Mouse (Mus musculus) myocyte (in vitro differentiated cells): ENCODE measurements around the gene Guk1. TPM values are rescaled to one million over a fixed set of nuclear protein-coding genes. Genes with fewer than 3 reads are reported as not detected.

Experiments used
- H3K27me3 ChIP-seq: one replicate; pipeline ENCODE4 v1.6.1; 2011; ENCODE audit not compliant: control insufficient read depth, insufficient read depth, insufficient read length
- H3K36me3 ChIP-seq: one replicate; pipeline ENCODE4 v1.6.1; 2011; ENCODE audit not compliant: control insufficient read depth, insufficient read depth
- H3K4me2 ChIP-seq: one replicate; pipeline ENCODE4 v1.6.1; 2011; ENCODE audit warnings: low read depth, control low read depth
- H3K4me3 ChIP-seq: one replicate; pipeline ENCODE4 v1.5.1; 2011; ENCODE audit warnings: mild to moderate bottlenecking, control low read depth, moderate library complexity
- H3K79me2 ChIP-seq: one replicate; pipeline ENCODE4 v1.6.1; 2011; ENCODE audit not compliant: control insufficient read depth, insufficient read depth
- H3ac ChIP-seq: one replicate; pipeline ENCODE4 v1.6.1; 2011; ENCODE audit not compliant: control insufficient read depth, insufficient read length
- CEBPB ChIP-seq: IDR thresholded peaks from 2 replicates; pipeline ENCODE4 v1.6.1; 2011; ENCODE audit warnings: mild to moderate bottlenecking, moderate library complexity; ENCODE audit not compliant: poor library complexity, insufficient read depth, severe bottlenecking
- E2F4 ChIP-seq: IDR thresholded peaks from one replicate; pipeline ENCODE4 v1.6.1; 2011; ENCODE audit warnings: mild to moderate bottlenecking, control low read depth, moderate library complexity; ENCODE audit not compliant: insufficient read depth
- MAX ChIP-seq: IDR thresholded peaks from one replicate; pipeline ENCODE4 v1.6.1; 2011; ENCODE audit warnings: low read depth, mild to moderate bottlenecking, control low read depth
- MYOD1 ChIP-seq, 3 experiments: IDR thresholded peaks; one replicate each; pipeline ENCODE4 v1.6.1; 2011; ENCODE audit warnings: control low read depth in 2 of 3, low read depth in 2 of 3, mild to moderate bottlenecking in 2 of 3, moderate library complexity in 1 of 3; ENCODE audit not compliant: insufficient read length in 2 of 3, control insufficient read depth in 1 of 3
- MYOG ChIP-seq, 3 experiments: IDR thresholded peaks; one replicate each; pipeline ENCODE4 v1.6.1; 2011; ENCODE audit warnings: control low read depth in 2 of 3, low read depth in 2 of 3, mild to moderate bottlenecking in 2 of 3; ENCODE audit not compliant: insufficient read length in 2 of 3, control insufficient read depth in 1 of 3, insufficient read depth in 1 of 3
- POLR2A ChIP-seq: IDR thresholded peaks from one replicate; pipeline ENCODE4 v1.6.1; 2011; ENCODE audit warnings: low read depth, mild to moderate bottlenecking, control low read depth, moderate library complexity; ENCODE audit not compliant: insufficient read length
- POLR2AphosphoS2 ChIP-seq: IDR thresholded peaks from one replicate; pipeline ENCODE4 v1.6.1; 2011; ENCODE audit warnings: low read depth, control low read depth; ENCODE audit not compliant: insufficient read length
- REST ChIP-seq: IDR thresholded peaks from one replicate; pipeline ENCODE4 v1.6.1; 2011; ENCODE audit warnings: mild to moderate bottlenecking, control low read depth, moderate library complexity; ENCODE audit not compliant: insufficient read depth, insufficient read length
- SRF ChIP-seq: IDR thresholded peaks from one replicate; pipeline ENCODE4 v1.6.1; 2011; ENCODE audit warnings: low read depth; ENCODE audit not compliant: control insufficient read depth, insufficient read length
- TCF12 ChIP-seq: IDR thresholded peaks from one replicate; pipeline ENCODE4 v1.6.1; 2011; ENCODE audit warnings: mild to moderate bottlenecking, control low read depth; ENCODE audit not compliant: poor library complexity, insufficient read depth, severe bottlenecking
- TCF3 ChIP-seq: IDR thresholded peaks from one replicate; pipeline ENCODE4 v1.6.1; 2011; ENCODE audit warnings: low read depth, control low read depth; ENCODE audit not compliant: insufficient read length
- USF1 ChIP-seq: IDR thresholded peaks from one replicate; pipeline ENCODE4 v1.6.1; 2011; ENCODE audit warnings: low read depth, mild to moderate bottlenecking, control low read depth, moderate library complexity
- polyA plus RNA-seq: library from polyadenylated mRNA; unstranded; fragments of >200 nt; fragmentation: generic; extraction: Trizol; gene quantifications from one replicate; pipeline ENCODE4 v1.2.1, GENCODE M21; 2012; ENCODE audit warnings: missing spikeins

The Guk1 gene
- polyA plus RNA-seq, 1 experiment: 63.5 TPM

GRCm38 (mm10) chr11:59163255-59164236 is 28.5 kb downstream of the Guk1 start, which contains the start of gene Iba57:
Iba57 (minus strand) TSS chr11:59163739.
- TF ChIP-seq TCF12: no peak
- TF ChIP-seq USF1: no peak
- peak in 1 of 3 experiments; percentile 22 for TF ChIP-seq MYOG (IDR thresholded peaks at IDR 0.05; ENCODE audit: control insufficient read depth in 1 of 3, insufficient read depth in 1 of 3, insufficient read length in 2 of 3, low read depth in 2 of 3)
- peak; percentile 88 for TF ChIP-seq POLR2AphosphoS2
- TF ChIP-seq SRF: peak; percentile 45
- no peak for TF ChIP-seq TCF3
- no peak for TF ChIP-seq CEBPB
- no peak for TF ChIP-seq REST
- no peak for TF ChIP-seq MYOD1 (IDR thresholded peaks at IDR 0.05; ENCODE audit: control insufficient read depth in 1 of 3, insufficient read length in 2 of 3, low read depth in 2 of 3)
- peak; percentile 87 for TF ChIP-seq POLR2A
- TF ChIP-seq E2F4: no peak
- TF ChIP-seq MAX: no peak
- H3K27me3 ChIP-seq: peaks cover 7% of the 10 kb centered on the region
- H3K4me3 ChIP-seq: peak within 1 kb of the TSS; percentile 36
- peak within 1 kb of the TSS; percentile 56 for H3ac ChIP-seq
- no peaks in the 10 kb centered on the region for H3K36me3 ChIP-seq
- H3K79me2 ChIP-seq: no peaks in the 10 kb centered on the region
- peak within 1 kb of the TSS; percentile 92 for H3K4me2 ChIP-seq

GRCm38 (mm10) chr11:59162443-59163254 is 29.4 kb downstream of the Guk1 start:
- H3K79me2 ChIP-seq: no peaks in the 10 kb centered on the region
- H3K27me3 ChIP-seq: peaks cover under 1% of the 10 kb centered on the region
- peak overlapping the region; percentile 90 for H3K4me2 ChIP-seq
- H3ac ChIP-seq: peak overlapping the region; percentile 56
- TF ChIP-seq USF1: no peak
- TF ChIP-seq CEBPB: no peak
- TF ChIP-seq TCF3: no peak
- TF ChIP-seq MAX: no peak
- peak overlapping the region; percentile 36 for H3K4me3 ChIP-seq
- H3K36me3 ChIP-seq: no peaks in the 10 kb centered on the region

GRCm38 (mm10) chr11:59161398-59161797 is 30.6 kb downstream of the Guk1 start:
- Histone ChIP-seq H3K27me3 (no peaks in the 10 kb centered on the region), H3K4me2 (peak overlapping the region; percentile 90), H3K79me2 (no peaks in the 10 kb centered on the region), H3K36me3 (no peaks in the 10 kb centered on the region), H3K4me3 (no peak overlapping the region), H3ac (no peak overlapping the region)
- TF ChIP-seq POLR2AphosphoS2: no peak
- peak; percentile 97 to 99 (median 98) for TF ChIP-seq MYOG (IDR thresholded peaks at IDR 0.05; ENCODE audit: control insufficient read depth in 1 of 3, insufficient read depth in 1 of 3, insufficient read length in 2 of 3, low read depth in 2 of 3)
- TF ChIP-seq E2F4: no peak
- TF ChIP-seq TCF3: peak; percentile 98
- TF ChIP-seq MYOD1 (IDR thresholded peaks at IDR 0.05; ENCODE audit: control insufficient read depth in 1 of 3, insufficient read length in 2 of 3, low read depth in 2 of 3): peak; percentile 96 to 97 (median 97)
- no peak for TF ChIP-seq USF1
- TF ChIP-seq SRF: no peak
- TF ChIP-seq CEBPB: no peak
- no peak for TF ChIP-seq REST
- no peak for TF ChIP-seq POLR2A
- TF ChIP-seq MAX: no peak
- peak; percentile 99 for TF ChIP-seq TCF12

GRCm38 (mm10) chr11:59159558-59159957 is 32.5 kb downstream of the Guk1 start:
- H3K36me3 ChIP-seq: no peaks in the 10 kb centered on the region
- no peaks in the 10 kb centered on the region for H3K27me3 ChIP-seq

More at GRCm38 (mm10) chr11:59159558-59159957, 32.5 kb downstream of the Guk1 start:
- TF ChIP-seq TCF3: peak; percentile 93
- TF ChIP-seq POLR2AphosphoS2: no peak
- TF ChIP-seq MYOG (IDR thresholded peaks at IDR 0.05; ENCODE audit: control insufficient read depth in 1 of 3, insufficient read depth in 1 of 3, insufficient read length in 2 of 3, low read depth in 2 of 3): peak in 2 of 3 experiments; percentile 82 to 92
- TF ChIP-seq POLR2A: no peak
- no peak for TF ChIP-seq REST
- TF ChIP-seq CEBPB: no peak
- no peak for TF ChIP-seq USF1
- TF ChIP-seq SRF: no peak
- no peak for TF ChIP-seq E2F4
- TF ChIP-seq TCF12: peak; percentile 43
- TF ChIP-seq MYOD1 (IDR thresholded peaks at IDR 0.05; ENCODE audit: control insufficient read depth in 1 of 3, insufficient read length in 2 of 3, low read depth in 2 of 3): peak; percentile 50 to 97 (median 86)
- no peak for TF ChIP-seq MAX
- H3K4me2 ChIP-seq: no peak overlapping the region
- H3ac ChIP-seq: no peak overlapping the region
- H3K4me3 ChIP-seq: no peak overlapping the region
- no peaks in the 10 kb centered on the region for H3K79me2 ChIP-seq
